Mouse (Mus musculus) lung, postnatal 0 days (tissue): ENCODE data around the gene Hist1h2ah.

Experiments used
- CTCF ChIP-seq: IDR thresholded peaks from 2 replicates; pipeline ENCODE4 v1.5.1; 2016; ENCODE audit warnings: antibody characterized with exemption, mild to moderate bottlenecking
- EP300 ChIP-seq: IDR thresholded peaks from 2 replicates; pipeline ENCODE4 v1.6.1; 2016; ENCODE audit warnings: antibody characterized with exemption, mild to moderate bottlenecking, control low read depth

GRCm38 (mm10) chr13:22029928-22030327 is 5.4 kb downstream of the Hist1h2ah start:
- TF ChIP-seq CTCF, result no peak
- TF ChIP-seq EP300, result no peak
